Comparison of ENCODE assay signal across 13 mouse cellular contexts in genomic region chr11:34046767-34047541, GRCm38 (mm10). TPM values are rescaled to one million over a fixed set of nuclear protein-coding genes. Genes with fewer than 3 reads are reported as not detected.
A peak's percentile ranks its signal among the peaks of the same experiment; 100 is the strongest.
DNase-seq lines count a peak whose midpoint lies in the region; ATAC-seq and TF ChIP-seq lines count a peak whose summit lies in the region.
"Had no signal": no experiment of that assay in that cellular context is flagged by ENCODE, and none has a peak within 500 bp of the region (broad histone marks: within the 10 kb centered on the region; RNA-seq: fewer than 3 reads in every experiment).

Lcp2 (plus strand) TSS chr11:34046920.

- in situ Hi-C loops in CH12.LX (cut with MboI; ENCODE audit: low pct_ligation_motif_present, low pct_unique_long_range_greater_than_20kb, low sequenced_read_pairs): no loop called here

- peak; percentile 31 for TF ChIP-seq POLR2A in CH12.LX (IDR thresholded peaks at IDR 0.05; ENCODE audit: low read depth, low read length)

- no peaks in the 10 kb centered on the region for H3K4me1 ChIP-seq in heart, embryonic 15.5 days (replicated peaks)
- H3K4me1 ChIP-seq in heart, embryonic 10.5 days: no peaks in the 10 kb centered on the region
- peaks cover 20 to 74% of the 10 kb centered on the region in 2 experiments for H3K4me1 ChIP-seq in CH12.LX (ENCODE audit: control insufficient read depth in 1 of 2, insufficient read depth in 2 of 2)
- peaks cover 2% of the 10 kb centered on the region; the same call in 1 of the 2 replicates for H3K4me1 ChIP-seq in liver, embryonic 12.5 days
- no peaks in the 10 kb centered on the region for H3K4me1 ChIP-seq in forebrain, embryonic 12.5 days
- H3K4me1 ChIP-seq: hindbrain, embryonic 12.5 days had no signal

- intact Hi-C loops in left cerebral cortex, postnatal 25 days (cut with DNase I): no loop called here

- no peak within 1 kb of the TSS for H3K4me2 ChIP-seq in heart, embryonic 15.5 days
- peak within 1 kb of the TSS; percentile 91 for H3K4me2 ChIP-seq in CH12.LX (ENCODE audit: insufficient read depth, low read depth, poor library complexity, severe bottlenecking)
- H3K4me2 ChIP-seq in liver, embryonic 12.5 days: peak within 1 kb of the TSS; percentile 2; the same call in 1 of the 2 replicates
- no peak within 1 kb of the TSS for H3K4me2 ChIP-seq in forebrain, embryonic 12.5 days
- H3K4me2 ChIP-seq: hindbrain, embryonic 12.5 days had no signal

- H3K27me3 ChIP-seq in heart, embryonic 15.5 days: no peaks in the 10 kb centered on the region
- no peaks in the 10 kb centered on the region for H3K27me3 ChIP-seq in heart, embryonic 10.5 days (ENCODE audit: insufficient read depth, poor library complexity, severe bottlenecking)
- no peaks in the 10 kb centered on the region for H3K27me3 ChIP-seq in CH12.LX (replicated peaks)
- no peaks in the 10 kb centered on the region for H3K27me3 ChIP-seq in liver, embryonic 12.5 days (replicated peaks)
- H3K27me3 ChIP-seq in splenic B cell, adult 2 months (ENCODE audit: control insufficient read depth, insufficient read depth, low read length, poor library complexity, severe bottlenecking): no peaks in the 10 kb centered on the region
- H3K27me3 ChIP-seq in forebrain, embryonic 12.5 days: no peaks in the 10 kb centered on the region
- H3K27me3 ChIP-seq: hindbrain, embryonic 12.5 days had no signal

- no peak for DNase-seq in heart, embryonic 10.5 days (ENCODE audit: low spot score)
- no peak for DNase-seq in CH12.LX (ENCODE audit: extremely low read depth)
- DNase-seq in splenic B cell, adult 2 months (ENCODE audit: low read depth, low spot score): peak; percentile 19
- no peak for DNase-seq in adrenal gland, adult (ENCODE audit: inconsistent age in 2 of 2, low spot score in 1 of 2)
- no peak for DNase-seq in left cerebral cortex, postnatal 25 days (ENCODE audit: low spot score in 2 of 2)
- DNase-seq: cerebellum, postnatal 25 days; right cerebral cortex, adult 18-20 months had no signal

- dilution Hi-C loops in CH12.LX (cut with MboI; ENCODE audit: extremely low pct_ligation_motif_present, extremely low pct_unique_long_range_greater_than_20kb, low sequenced_read_pairs): no loop called here

- H3K36me3 ChIP-seq in heart, embryonic 15.5 days: no peaks in the 10 kb centered on the region
- H3K36me3 ChIP-seq in heart, embryonic 10.5 days: no peaks in the 10 kb centered on the region
- H3K36me3 ChIP-seq in CH12.LX (replicated peaks in 1 of 2; ENCODE audit: control insufficient read depth in 1 of 2, insufficient read depth in 1 of 2, low read length in 1 of 2): peaks cover 7 to 14% of the 10 kb centered on the region in 2 experiments
- no peaks in the 10 kb centered on the region for H3K36me3 ChIP-seq in liver, embryonic 12.5 days
- no peaks in the 10 kb centered on the region for H3K36me3 ChIP-seq in splenic B cell, adult 2 months (ENCODE audit: control insufficient read depth, insufficient read depth, low read length, poor library complexity, severe bottlenecking)
- H3K36me3 ChIP-seq in forebrain, embryonic 12.5 days (replicated peaks): no peaks in the 10 kb centered on the region
- H3K36me3 ChIP-seq: hindbrain, embryonic 12.5 days had no signal

- 66% methylated on average over 6 of the region's 6 CpGs for WGBS in heart, embryonic 15.5 days
- WGBS in heart, embryonic 10.5 days: 80% methylated on average over 6 of the region's 6 CpGs
- 30% methylated on average over 6 of the region's 6 CpGs for WGBS in liver, embryonic 12.5 days (ENCODE audit: insufficient replicate concordance)
- WGBS in forebrain, embryonic 12.5 days: 87% methylated on average over 6 of the region's 6 CpGs

- peak within 1 kb of the TSS; percentile 24 for H3K4me3 ChIP-seq in heart, embryonic 15.5 days
- H3K4me3 ChIP-seq in heart, embryonic 10.5 days: no peak within 1 kb of the TSS
- H3K4me3 ChIP-seq in CH12.LX (replicated peaks in 1 of 3; ENCODE audit: low read depth in 2 of 3, low read length in 2 of 3, poor library complexity in 1 of 3): peak within 1 kb of the TSS; percentile 58 to 78 (median 61)
- H3K4me3 ChIP-seq in liver, embryonic 12.5 days: peak within 1 kb of the TSS; percentile 30
- no peak within 1 kb of the TSS for H3K4me3 ChIP-seq in forebrain, embryonic 12.5 days (replicated peaks)
- H3K4me3 ChIP-seq: hindbrain, embryonic 12.5 days had no signal

- H3K9ac ChIP-seq in heart, embryonic 15.5 days: no peak within 1 kb of the TSS
- H3K9ac ChIP-seq in CH12.LX (ENCODE audit: insufficient read depth, low read depth): peak within 1 kb of the TSS; percentile 74
- H3K9ac ChIP-seq in liver, embryonic 12.5 days: no peak within 1 kb of the TSS
- H3K9ac ChIP-seq in forebrain, embryonic 12.5 days: no peak within 1 kb of the TSS
- H3K9ac ChIP-seq: hindbrain, embryonic 12.5 days had no signal

- no peak within 1 kb of the TSS for H3K27ac ChIP-seq in heart, embryonic 15.5 days
- no peak within 1 kb of the TSS for H3K27ac ChIP-seq in heart, embryonic 10.5 days
- H3K27ac ChIP-seq in CH12.LX (ENCODE audit: insufficient read depth, low read depth): peak within 1 kb of the TSS; percentile 88
- no peak within 1 kb of the TSS for H3K27ac ChIP-seq in liver, embryonic 12.5 days
- no peak within 1 kb of the TSS for H3K27ac ChIP-seq in forebrain, embryonic 12.5 days
- H3K27ac ChIP-seq: hindbrain, embryonic 12.5 days had no signal

- no peaks in the 10 kb centered on the region for H3K9me3 ChIP-seq in heart, embryonic 15.5 days (replicated peaks)
- no peaks in the 10 kb centered on the region for H3K9me3 ChIP-seq in heart, embryonic 10.5 days
- no peaks in the 10 kb centered on the region for H3K9me3 ChIP-seq in CH12.LX (replicated peaks; ENCODE audit: low read length)
- no peaks in the 10 kb centered on the region for H3K9me3 ChIP-seq in liver, embryonic 12.5 days (replicated peaks)
- no peaks in the 10 kb centered on the region for H3K9me3 ChIP-seq in forebrain, embryonic 12.5 days
- H3K9me3 ChIP-seq: hindbrain, embryonic 12.5 days had no signal

- H3K79me2 ChIP-seq in CH12.LX (replicated peaks; ENCODE audit: control insufficient read depth, extremely low read depth, insufficient read depth, poor library complexity, severe bottlenecking): peaks cover 29% of the 10 kb centered on the region

- ATAC-seq in heart, embryonic 15.5 days (replicated peaks; ENCODE audit: insufficient number of reproducible peaks, insufficient read depth, low FRiP score, low read depth): no peak
- no peak for ATAC-seq in liver, embryonic 12.5 days
- no peak for ATAC-seq in forebrain, embryonic 12.5 days (ENCODE audit: low FRiP score)
- ATAC-seq: midbrain, embryonic 16.5 days had no signal

- TF ChIP-seq EP300 in CH12.LX (IDR thresholded peaks at IDR 0.05; ENCODE audit: low read length): 0 out of 2 replicates have a peak, but pooled peaks have one; percentile 11

- no peak for TF ChIP-seq CTCF in CH12.LX (conservative IDR thresholded peaks at IDR 0.05 in 1 of 2, IDR thresholded peaks at IDR 0.05 in 1 of 2; ENCODE audit: low read depth in 2 of 2, low read length in 2 of 2)

- TF ChIP-seq RAD21 in CH12.LX (IDR thresholded peaks at IDR 0.05; ENCODE audit: low read depth, low read length): no peak

TF ChIP-seq in CH12.LX, 34 proteins besides CTCF, POLR2A, EP300 and RAD21:
- peak; percentile 65; the same call in 1 of the 2 replicates for TF ChIP-seq JUND (conservative IDR thresholded peaks at IDR 0.05; ENCODE audit: low read depth, low read length)
- TF ChIP-seq CHD1 (IDR thresholded peaks at IDR 0.05; ENCODE audit: low read depth, low read length): peak; percentile 69
- TF ChIP-seq ZNF384 (IDR thresholded peaks at IDR 0.05; ENCODE audit: low read depth, low read length): peak; percentile 6; the same call in 1 of the 2 replicates
- TF ChIP-seq HCFC1 (IDR thresholded peaks at IDR 0.05; ENCODE audit: low read depth, low read length): no peak
- TF ChIP-seq ELF1 (IDR thresholded peaks at IDR 0.05; ENCODE audit: low read depth, low read length): peak; percentile 62
- 0 out of 2 replicates have a peak, but pooled peaks have one; percentile 13 for TF ChIP-seq BHLHE40 (IDR thresholded peaks at IDR 0.05; ENCODE audit: low read depth, low read length)
- no peak for TF ChIP-seq TCF12 (IDR thresholded peaks at IDR 0.05; ENCODE audit: low read depth, low read length)
- 0 out of 2 replicates have a peak, but pooled peaks have one; percentile 37 for TF ChIP-seq IRF4 (IDR thresholded peaks at IDR 0.05; ENCODE audit: low read depth, low read length)
- peak; percentile 30; the same call in 1 of the 2 replicates for TF ChIP-seq ETS1 (conservative IDR thresholded peaks at IDR 0.05; ENCODE audit: low read depth, low read length)
- TF ChIP-seq MEF2A (IDR thresholded peaks at IDR 0.05; ENCODE audit: borderline replicate concordance, low read depth, low read length): peak; percentile 50; the same call in 1 of the 2 replicates
TF ChIP-seq in CH12.LX: peak in this region for 8.

RNA-seq across cellular contexts. Expression of gene Lcp2, which starts in this region (rescaled TPM):
- 2.3 and 6.4 TPM in 2 replicates for polyA plus RNA-seq in heart, embryonic 15.5 days (2015; fragmentation: Nextera tagmentation; extraction: Ambion mirVana)
- polyA plus RNA-seq in heart, embryonic 10.5 days (2016; fragmentation: Nextera tagmentation; extraction: Ambion mirVana): 1.3 and 2.4 TPM in 2 replicates
- total RNA-seq in CH12.LX (2012; rRNA removed): 18.3 and 19.4 TPM in 2 replicates
- 5.9 and 24.0 TPM in 2 replicates for total RNA-seq in CH12.LX (2014; rRNA removed)
- 18.7 and 20.1 TPM in 2 replicates for polyA plus RNA-seq in CH12.LX (2012; ENCODE audit: insufficient read length, low read depth)
- 10.5 and 11.5 TPM in 2 replicates for polyA plus RNA-seq in liver, embryonic 12.5 days (2016; fragmentation: Nextera tagmentation; extraction: Ambion mirVana)
- polyA plus RNA-seq in forebrain, embryonic 12.5 days (2016; fragmentation: Nextera tagmentation; extraction: Ambion mirVana): 1.1 and 1.8 TPM in 2 replicates
- 1 to 10 TPM; 3.2 to 5.0 TPM for total RNA-seq in left cerebral cortex, postnatal 25 days (2021)
- polyA plus RNA-seq: C2C12 had no signal

Comparison
In these comparisons a context has a peak if more than half of its experiments do, and no peak if none do; other contexts are left out.
1. H3K4me3 ChIP-seq: peak in heart, embryonic 15.5 days (single experiment), CH12.LX (3 of 3) and liver, embryonic 12.5 days (single experiment); none in heart, embryonic 10.5 days (single experiment) and forebrain, embryonic 12.5 days (single experiment).
2. H3K4me2 ChIP-seq: peak in CH12.LX (single experiment) and liver, embryonic 12.5 days (single experiment); none in heart, embryonic 15.5 days (single experiment) and forebrain, embryonic 12.5 days (single experiment).